Mouse (Mus musculus) cerebellum, postnatal 14 days (tissue): Measurements from ENCODE around the gene St8sia6.
"Not testable (repeated sequence)": the region's sequence is repeated elsewhere in the genome, so short reads cannot be mapped to it uniquely, and the experiment has no call there.

ENCODE experiments used
- DNase-seq, 2 experiments: peaks; one replicate each; pipeline ENCODE4 v3.0.0; 2021; ENCODE audit warnings: mixed read lengths in 2 of 2

St8sia6 gene

GRCm38 (mm10) chr2:13793969-13794363 is at the start of gene St8sia6:
St8sia6 (minus strand) TSS chr2:13794064.
- no peak for DNase-seq

DNA sequence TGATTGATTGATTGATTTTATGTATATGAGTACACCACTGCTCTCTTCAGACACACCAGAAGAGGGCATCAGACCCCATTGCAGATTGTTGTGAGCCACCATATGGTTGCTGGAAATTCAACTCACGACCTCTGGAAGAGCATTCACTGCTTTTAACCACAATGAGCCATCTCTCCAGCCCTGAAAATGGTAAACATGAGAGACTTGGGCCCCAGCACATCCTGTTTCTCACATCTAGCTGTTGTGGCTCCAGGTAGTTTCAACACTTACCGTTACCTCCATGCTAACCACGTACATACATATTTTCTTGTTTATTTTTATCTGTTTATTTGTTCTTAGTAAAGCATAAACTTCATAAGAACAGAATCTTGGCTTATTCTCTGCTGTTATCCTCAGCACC is 42.4 kb upstream of the St8sia6 start:
- no peak for DNase-seq

GRCm38 (mm10) chr2:13834989-13835388 is 41.1 kb upstream of the St8sia6 start:
- no peak for DNase-seq

DNA sequence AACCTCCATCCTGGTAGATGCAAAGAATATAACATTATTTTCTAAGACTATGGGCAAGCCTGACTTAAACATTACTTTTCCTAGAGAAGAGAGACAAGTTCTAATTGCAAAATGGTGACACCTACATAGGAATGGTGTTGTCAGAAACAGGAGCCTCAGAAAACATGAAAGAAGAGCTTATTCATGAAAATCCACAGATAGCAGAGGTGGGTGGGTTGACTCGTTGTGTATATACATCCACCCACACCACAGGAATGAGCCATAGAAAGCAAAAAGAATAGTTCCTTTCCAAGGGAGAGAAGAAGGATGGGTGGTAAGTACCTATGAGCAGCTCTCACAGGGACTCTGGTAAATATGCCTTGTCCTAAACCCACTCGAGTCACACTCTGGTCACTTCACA is 22.8 kb upstream of the St8sia6 start:
- DNase-seq: no peak

- no peak for DNase-seq
Observed at GRCm38 (mm10) chr2:13808593-13808992, 14.7 kb upstream of the St8sia6 start.

- DNase-seq: no peak
Observed at GRCm38 (mm10) chr2:13808008-13808407, 14.1 kb upstream of the St8sia6 start.

DNA sequence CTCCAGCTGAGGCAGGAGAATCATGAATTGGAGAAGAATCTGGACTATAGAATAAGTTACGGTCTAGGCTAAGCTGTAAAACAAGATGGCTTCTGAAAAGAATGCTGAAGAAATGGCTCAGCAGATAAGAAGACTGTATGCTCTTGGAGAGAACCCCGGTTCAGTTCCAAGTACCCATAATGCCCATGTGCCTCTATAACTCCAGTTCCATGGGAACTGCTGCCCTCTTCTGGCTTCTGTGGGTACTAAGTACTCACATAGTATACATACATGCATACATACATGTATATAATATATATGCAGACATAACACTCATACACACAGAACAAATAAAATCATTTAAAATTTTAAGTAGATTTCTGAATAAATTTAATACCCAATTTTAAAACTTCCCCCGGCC is 12.3 kb upstream of the St8sia6 start:
- DNase-seq: no peak

GRCm38 (mm10) chr2:13800639-13801038 is 6.8 kb upstream of the St8sia6 start:
- DNase-seq: no peak

GRCm38 (mm10) chr2:13794446-13794845 is 582 bp upstream of the St8sia6 start:
- DNase-seq: no peak

DNA sequence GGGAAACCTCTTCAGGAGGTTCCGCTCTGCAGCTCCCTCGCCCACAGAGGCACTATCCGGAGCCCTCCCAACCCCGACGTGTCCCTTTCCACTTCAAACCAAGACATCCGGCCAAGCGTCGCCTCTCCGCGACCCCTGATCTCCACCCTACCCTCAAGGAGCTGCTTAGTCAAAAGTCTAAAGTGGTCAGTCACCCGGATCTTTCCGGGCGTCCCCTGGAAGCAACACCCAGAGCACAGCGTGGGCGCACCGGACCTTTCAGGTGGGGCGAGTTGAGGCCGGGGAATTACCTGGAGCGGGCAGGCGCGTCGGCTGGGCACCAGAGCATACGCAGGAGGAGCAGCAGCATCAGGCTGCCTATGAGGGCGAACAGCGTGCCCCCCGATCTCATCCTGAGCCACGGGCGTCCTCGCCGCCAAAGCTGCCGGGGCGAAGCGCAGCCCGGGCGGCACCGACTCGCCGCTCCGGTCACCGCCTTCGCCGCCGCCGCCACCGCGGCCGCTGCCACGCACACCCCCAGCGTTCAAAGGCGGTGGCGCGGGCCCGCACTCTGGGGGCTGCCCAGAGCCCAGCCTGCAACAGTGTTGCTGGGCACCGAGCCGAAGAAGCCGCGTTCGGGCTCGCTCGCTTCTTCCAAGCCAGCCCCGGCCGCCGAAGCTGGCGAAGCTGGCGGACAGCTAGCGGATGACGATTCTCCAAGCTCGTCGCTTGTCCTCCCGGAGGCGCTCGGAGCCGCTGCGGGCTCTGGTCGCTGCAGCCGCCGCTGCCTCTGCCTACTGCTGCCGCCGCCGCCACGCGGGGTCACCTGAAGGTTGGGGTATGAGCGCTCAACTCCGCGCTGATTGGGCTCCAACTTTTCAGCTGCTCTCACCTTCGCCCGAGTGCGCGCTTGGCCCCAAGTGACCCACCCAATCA is 553 bp downstream of the St8sia6 start:
- DNase-seq: peak; percentile 65 to 70

DNA sequence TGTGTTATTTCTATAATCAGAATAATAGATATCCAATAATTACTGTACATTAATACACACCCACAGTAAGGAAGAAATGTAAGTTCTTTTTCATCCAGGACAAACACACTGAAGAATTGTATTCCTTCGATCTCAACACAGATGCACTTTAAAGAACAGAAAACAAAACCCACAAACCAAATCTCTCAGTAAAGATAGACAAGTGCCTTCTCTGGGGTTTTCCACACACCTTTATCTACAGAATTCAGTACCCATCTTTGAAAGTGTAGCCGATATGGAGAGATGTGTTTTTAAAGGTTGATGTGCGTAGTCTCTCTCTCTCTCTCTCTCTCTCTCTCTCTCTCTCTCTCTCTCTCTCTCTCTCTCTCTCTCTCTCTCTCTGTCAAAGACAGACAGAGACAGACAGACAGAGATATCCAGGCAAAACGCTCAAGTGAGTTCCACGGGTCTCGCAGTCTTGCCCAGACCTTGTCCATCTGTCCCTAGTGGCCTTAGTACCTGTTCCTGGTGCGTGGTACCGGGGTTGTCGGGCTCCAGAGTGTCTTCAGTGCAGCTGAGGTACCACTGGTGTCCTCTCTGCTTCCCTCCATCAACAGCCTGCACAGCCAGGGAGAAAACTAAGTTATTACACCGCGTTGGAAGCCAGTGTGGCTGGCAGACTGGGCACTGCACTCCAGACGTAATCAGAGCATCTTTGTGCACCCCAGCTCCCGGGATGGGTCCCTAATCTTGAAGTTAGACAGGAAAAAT is 1.4 kb downstream of the St8sia6 start:
- DNase-seq: peak in 1 of 2 experiments; percentile 1

DNA sequence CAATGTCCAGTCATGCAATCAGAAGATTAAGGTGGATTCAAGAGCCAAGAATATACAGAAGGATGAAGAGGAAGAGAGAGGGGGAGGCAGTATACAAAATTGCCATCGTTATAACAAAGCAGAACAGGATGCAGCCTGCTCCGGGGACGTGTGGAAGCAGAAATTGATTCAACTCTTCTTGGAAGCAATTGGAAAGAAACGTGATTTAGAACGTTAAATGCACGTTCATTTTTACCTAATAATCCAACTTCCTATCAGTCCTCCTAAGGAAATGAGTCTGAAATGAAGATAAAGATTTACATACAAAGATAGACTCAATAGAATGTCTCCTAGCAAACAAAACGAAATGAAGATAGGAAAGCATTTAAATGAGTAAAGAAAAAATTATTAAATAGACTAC is 2.3 kb downstream of the St8sia6 start:
- no peak for DNase-seq

DNA sequence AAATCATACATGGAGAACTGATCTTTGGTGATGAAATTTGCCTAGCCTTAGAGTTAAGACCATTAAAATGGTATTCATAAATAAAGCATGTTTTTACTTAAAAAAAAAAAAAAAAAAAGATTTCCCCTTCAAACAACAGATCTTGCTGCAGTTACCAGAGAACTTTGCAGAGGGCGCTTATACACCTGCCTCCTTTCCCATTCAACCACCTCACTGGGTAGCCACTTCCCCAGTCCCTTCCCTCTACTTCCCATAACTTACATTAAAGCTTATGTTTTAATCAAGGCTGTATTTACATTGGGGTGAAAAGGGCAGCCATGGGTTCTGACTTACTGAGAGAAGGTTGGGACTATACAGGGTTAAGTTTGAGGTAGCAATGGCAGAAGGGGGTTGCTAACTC is 4.5 kb downstream of the St8sia6 start:
- no peak for DNase-seq

- DNase-seq: no peak
Observed at GRCm38 (mm10) chr2:13786577-13787168, 7.2 kb downstream of the St8sia6 start.

DNA sequence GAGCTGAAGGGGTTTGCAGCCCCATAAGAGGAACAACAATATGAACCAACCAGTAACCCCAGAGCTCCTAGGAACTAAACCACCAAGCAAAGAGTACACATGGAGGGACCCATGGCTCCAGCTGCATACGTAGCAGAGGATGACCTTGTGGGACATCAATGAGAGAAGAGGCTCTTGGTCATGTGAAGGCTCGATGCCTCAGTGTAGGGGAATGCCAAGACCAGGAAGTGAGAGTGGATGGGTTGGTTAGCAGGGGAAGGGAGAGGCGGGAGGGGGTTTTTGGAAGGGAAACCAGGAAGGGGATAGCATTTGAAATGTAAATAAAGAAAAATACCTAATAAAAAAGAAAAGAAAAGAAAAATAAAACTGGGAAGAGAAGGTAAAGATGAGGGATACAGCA is 7.9 kb downstream of the St8sia6 start:
- not testable (repeated sequence) for DNase-seq

GRCm38 (mm10) chr2:13785247-13785646 is 8.6 kb downstream of the St8sia6 start:
- DNase-seq: no peak

DNA sequence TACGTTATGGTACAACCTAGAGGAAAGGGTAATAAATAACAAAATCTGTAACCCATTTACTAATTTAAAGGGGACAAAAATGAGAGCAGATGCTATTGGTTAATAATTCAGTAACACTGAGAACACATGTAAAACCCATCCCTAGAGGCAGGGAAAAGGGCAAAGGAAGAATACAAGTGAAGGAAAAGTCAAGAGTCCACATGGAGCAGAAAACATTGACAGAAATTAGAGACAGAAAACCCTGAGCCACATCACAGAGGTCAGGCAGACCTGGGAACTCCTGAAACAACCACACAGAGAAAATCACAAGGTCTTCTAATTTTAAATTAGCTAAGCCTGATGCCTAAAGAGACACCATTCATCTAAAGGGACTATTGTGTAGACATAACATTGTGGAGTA is 9.4 kb downstream of the St8sia6 start:
- DNase-seq: no peak

GRCm38 (mm10) chr2:13777032-13777431 is 16.8 kb downstream of the St8sia6 start:
- no peak for DNase-seq

DNA sequence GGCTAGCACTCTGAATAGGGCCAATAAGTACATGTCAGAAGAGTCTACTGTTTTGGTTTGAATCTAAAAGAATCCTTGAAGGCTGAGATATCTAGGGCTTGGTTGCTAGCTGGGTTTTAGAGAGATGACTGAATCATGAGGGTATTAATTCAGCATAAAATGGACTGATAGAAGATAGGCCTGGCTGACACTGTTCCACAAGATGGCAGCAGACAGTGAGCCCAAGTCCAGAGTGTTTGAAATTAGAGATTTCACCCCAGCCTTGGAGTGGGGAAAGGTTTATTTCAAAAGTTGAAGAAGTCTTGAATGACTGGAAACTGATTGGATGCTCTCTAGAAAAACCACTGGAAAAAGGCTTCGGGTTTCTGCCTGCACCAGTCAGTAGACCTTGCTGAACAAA is 17.4 kb downstream of the St8sia6 start:
- DNase-seq: no peak

DNA sequence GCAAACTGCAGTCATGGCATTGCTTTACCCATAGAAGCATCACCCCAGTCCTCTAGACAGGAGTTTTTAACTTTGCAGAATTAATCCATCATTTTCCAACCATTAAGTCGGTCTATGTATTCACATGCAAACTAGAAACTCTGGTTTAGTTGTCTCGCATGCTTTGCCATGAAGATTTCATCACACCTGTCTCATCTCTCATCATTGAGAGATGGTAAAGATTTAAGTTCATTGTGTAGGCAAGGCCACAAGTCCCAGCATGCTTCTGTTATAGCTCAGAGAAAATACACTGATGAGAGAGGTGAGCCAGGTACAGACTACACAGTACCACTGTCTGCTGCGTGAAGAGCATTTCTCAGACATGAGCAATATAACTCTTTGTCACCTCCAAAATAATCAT is 18.8 kb downstream of the St8sia6 start:
- no peak for DNase-seq

- no peak for DNase-seq
Observed at GRCm38 (mm10) chr2:13768524-13768923, 25.3 kb downstream of the St8sia6 start.

DNA sequence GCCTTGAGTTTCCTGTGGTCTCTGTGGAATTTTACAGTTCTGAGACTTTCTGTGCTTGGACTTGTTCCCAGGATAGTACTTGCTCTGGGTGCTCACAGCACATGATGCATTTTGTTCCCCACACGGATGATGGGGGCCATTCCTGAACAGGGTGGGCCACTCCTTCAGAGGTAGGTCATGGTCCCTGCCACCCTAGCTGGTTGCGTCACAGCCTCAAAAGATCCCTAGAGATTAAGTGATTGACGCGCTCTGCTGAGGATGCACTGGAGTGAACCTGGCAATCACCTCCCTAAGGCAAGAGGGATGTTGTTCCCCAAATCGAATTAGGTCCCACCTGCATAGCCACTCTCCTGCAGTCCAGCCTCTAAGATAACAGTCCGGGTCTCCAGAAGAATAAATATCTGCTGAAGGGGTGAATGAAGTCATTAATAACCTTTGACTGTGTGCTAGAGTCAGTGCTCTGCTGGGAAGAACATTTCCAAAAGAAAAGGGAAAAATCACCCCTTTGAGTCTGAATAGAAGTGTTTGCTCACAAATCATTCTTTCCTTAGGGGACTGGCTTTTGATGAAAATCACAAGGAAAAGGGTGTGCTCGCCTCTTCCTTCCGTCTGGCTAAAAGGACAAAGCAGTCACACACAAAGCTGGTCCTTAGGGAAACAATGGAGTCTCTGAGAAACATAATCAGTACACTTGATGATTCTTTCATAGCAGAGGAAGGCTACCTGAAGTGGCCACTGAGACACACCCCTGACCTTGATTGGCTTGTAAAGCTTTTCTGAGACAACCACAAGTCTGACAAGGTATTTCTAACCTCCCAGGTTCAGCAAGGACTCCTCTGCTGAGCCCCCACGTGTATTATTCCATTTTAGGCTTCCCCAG is 26.1 kb downstream of the St8sia6 start:
- no peak for DNase-seq

DNA sequence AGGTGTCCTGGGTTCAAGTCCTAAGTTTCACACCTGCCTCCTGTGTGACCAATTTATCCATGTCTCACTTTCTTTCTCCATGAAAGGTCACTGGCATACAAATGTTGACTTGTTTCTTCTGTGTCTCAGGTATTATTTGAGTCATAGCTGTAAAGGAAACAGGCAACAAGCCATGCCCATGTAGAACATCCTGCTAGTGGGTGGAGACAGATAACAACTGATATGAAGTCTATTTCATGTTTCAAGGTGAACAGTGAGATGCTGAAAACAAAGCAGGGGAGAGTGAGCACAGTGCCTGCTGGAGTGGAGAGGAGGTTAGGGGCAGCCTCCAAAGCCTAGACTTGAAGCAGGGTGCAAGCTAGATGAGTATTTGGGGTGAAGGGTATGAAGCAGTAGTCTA is 33.5 kb downstream of the St8sia6 start:
- DNase-seq: no peak
